Mouse (Mus musculus): ENCODE data around the gene Isg15.

- no peak for TF ChIP-seq CTCF (IDR thresholded peaks at IDR 0.05; ENCODE audit: low read depth)
- TF ChIP-seq EP300 (IDR thresholded peaks at IDR 0.05; ENCODE audit: low read depth), result no peak
These were observed 32.0 kb downstream of the Isg15 start for GRCm38 (mm10) chr4:156168611-156169010.

Data from liver, embryonic 14.5 days (tissue).